Mouse (Mus musculus) frontal cortex, postnatal 14 days (tissue): ENCODE measurements around the gene Dnajc13.

Experiments used
- DNase-seq, 2 experiments: peaks; one replicate each; pipeline ENCODE4 v3.0.0; 2022; ENCODE audit warnings: low spot score in 2 of 2

Gene Dnajc13

DNA sequence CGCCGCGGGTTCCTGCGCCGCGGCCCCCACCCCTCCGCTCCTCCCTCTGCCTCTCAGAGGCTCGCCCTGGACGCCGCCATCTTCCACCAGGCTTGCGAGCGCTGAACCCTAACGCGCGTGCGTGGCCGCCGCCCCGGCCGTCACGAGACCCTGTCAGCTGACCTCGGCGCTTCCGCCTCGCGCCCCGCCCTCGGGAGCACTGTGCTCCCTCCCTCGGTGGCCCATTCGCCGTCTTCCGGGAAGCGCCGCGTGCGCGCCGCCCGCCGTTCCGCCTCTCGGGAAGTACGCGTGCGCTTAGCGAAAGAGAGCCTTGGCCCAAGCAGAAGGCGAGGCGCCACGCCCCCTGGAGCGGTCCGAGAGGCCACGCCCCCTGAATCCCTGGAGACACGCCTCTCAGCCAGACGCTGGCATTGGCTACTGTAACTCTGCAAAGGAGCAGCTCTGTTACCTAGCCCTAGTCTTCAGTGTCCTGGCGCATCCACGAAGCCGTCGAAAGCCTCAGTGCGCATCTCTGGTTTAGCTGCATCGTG, at the start of gene Dnajc13:
Gene Dnajc13, minus strand, starts transcription at position 108 of the 530 bp plus-strand sequence.
- peak; percentile 96 to 97 for DNase-seq

- DNase-seq, result peak; percentile 35 to 75
Measured at GRCm38 (mm10) chr9:104306734-104307133, 44.0 kb upstream of the Dnajc13 start.

GRCm38 (mm10) chr9:104305333-104306111, 42.8 kb upstream of the Dnajc13 start:
- no peak for DNase-seq

GRCm38 (mm10) chr9:104304800-104305199, 42.1 kb upstream of the Dnajc13 start:
- DNase-seq, result no peak

DNA sequence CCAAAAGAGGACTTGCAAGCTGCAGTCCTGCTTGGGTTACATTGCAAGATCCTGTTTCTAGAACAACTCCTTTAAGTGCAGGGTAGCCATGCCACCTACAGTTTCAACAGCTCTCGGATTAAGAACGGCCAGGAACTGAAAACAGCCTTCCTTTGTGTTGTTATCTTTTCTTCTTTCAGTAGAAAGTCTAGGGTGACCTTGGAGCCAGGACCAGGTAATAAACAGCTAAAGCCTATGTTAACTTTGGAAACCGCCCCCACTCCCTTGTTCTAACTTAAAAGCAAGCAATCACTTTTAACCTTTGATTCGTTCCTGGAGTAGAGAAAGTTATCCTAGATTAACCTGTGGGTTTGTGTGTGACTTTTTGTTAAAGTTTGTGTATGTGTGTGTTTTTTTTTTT, 41.6 kb upstream of the Dnajc13 start:
- no peak for DNase-seq

- DNase-seq, result no peak
Measured at GRCm38 (mm10) chr9:104300569-104300968, 37.8 kb upstream of the Dnajc13 start.

DNA sequence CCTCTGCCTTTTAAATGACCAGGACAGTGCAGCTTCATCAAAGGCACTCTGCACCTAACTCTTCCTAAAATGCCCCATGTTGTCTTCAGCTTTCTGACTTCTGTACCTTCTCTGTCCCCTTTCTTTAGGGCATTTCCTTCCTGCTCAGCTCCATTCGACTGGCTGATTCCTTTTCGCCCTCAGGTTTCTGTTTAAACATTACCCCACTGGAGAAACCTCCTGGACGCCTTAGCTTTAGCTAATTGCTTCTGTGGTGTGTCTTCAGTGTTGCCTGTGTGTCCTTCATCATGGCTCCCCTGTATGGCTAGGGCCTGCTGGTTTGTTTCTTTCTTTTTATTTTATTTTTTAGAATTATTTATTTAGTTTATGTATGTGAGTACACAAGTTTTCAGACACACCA, 34.3 kb upstream of the Dnajc13 start:
- DNase-seq, result no peak

DNA sequence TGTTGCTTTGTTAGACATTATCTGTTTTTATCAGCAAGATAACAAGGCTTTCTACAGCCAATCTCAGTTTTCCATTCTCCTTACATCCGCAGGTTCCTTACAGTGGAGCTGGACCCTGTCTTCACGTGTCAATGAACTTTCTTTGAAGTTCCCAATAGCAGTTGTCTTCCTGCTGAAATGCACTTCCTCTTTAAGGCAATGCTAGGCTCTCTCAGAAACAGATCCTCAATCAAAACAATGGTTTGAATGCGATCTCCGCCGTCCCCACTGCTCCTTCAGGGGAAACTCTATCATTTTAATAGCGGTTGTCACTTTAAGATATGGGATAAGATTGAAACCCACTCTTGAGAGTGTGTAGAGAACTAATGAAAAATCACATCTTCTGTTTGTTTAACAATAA, 22.2 kb upstream of the Dnajc13 start:
- DNase-seq, result no peak

DNA sequence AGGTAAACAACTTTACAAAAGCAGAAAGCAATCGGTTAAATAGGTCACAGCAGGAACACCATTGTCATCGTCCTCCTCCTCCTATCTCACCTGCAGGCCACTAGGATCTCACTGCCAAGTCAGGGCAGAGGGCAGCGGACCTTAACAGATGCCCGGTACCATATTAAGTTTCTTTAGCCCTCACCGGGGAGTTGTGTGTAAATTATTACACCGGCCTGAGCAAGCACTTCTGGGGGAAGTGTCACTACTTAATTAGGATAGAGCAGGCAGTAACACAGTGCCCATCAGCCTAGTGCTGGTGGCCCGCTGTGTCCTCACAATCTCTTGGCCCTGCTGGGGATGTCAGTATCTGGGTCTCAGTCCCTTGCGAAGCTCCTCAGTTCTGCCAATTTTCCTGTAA, 19.8 kb upstream of the Dnajc13 start:
- DNase-seq, result no peak

DNA sequence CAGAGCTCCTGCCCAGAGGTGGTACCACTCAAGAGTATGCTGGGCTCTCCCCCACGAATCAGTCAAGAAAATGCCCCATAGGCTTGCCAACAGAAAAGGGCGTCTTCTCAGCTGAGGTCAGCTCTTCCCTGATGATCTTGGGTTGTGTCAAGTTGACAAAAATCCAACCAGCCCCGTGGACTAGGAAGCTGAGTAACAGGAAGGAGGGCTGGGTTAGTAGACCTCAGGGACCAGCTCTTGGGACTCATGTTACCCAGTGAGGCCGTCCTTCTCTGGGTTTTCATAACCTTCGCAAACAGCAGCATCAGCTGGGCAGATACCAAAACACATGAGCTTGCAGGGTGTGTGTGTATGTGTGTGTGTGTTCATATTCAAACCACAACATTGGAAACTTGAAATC, 19.0 kb upstream of the Dnajc13 start:
- no peak for DNase-seq

DNA sequence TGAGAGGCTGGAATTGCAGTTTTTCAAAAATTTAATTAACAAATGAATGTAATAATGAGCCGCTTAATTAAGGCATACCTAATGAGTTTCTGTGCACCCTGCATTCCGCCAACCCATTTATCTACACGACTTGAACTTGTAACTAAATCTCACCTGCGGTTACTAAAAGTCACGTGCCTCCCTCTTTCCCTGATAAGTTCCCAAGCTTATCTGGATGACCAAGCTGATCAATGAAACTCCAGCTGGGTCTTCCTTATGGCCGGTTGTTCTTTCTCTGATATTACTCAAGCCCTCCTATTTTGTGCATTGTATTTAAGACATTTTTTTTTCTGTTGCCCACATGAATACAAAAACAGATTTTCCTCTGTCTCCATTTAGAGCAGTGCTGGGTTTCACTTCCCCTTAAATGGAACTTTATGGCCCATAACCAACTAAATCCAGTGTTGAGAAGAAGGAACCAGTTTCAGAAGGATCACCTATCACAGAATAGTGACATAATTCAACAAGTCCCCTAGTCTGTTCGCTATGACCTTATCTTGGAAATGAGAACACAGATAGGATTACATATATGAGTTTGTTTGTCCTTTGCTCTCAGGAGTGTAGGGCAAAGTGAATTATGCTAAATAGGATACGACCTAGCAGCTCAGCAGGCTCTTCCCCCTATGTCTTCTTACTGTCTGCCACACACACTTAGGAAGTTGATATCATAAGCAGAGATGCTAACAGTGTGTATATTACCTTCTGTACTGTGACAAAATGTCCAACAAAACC, 18.2 kb upstream of the Dnajc13 start:
- DNase-seq, result no peak

DNA sequence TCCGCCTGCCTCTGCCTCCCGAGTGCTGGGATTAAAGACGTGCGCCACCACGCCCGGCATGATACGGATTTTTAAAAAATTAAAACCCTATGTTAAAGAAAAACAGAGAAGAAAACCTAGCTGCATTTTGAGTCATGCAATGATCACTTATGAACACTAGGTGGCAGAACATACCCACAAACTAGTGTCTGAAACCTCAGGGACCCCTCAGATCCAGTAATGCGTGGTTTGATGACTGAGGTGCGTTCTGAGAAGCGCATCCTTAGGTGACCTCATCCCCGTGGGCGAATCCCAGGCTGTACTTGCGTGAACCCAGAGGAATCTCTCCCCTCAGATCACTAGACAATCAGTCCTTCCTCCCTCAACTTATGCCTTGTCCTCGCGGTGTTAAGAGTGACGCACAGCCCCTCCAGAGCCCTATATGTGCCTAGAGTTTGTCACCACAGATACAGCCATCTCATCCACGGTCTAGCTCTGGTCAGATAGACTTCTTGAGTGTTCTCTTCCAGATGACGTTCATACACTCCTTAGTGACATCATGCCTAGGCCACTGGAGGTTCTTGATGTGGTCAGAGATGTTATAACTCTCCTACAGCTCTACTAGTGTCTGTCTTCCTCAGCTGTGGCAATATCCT, 14.9 kb upstream of the Dnajc13 start:
- DNase-seq, result peak; percentile 26 to 39

- DNase-seq, result no peak
Measured at GRCm38 (mm10) chr9:104275084-104275785, 12.5 kb upstream of the Dnajc13 start.

- no peak for DNase-seq
Measured at GRCm38 (mm10) chr9:104272057-104272456, 9.3 kb upstream of the Dnajc13 start.

DNA sequence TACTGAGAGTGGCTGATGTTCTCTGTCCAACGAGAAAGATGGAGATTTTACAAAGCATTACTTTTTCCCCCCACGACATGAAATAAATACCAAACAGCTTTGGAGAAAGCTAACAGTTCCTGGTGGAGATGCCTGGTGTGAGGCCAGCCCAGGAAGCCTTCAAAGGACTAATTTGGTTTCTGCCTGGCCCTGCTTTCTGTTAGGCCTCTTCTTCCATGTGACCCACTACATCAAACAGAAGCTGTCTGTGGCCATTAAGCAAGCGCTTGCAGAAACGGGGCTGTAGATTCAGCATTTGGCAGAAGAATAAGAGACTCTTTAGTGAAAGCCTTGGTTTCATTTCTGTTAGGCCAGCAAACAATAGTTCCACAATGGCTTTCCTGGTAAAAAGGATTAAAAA, 8.9 kb upstream of the Dnajc13 start:
- no peak for DNase-seq

DNA sequence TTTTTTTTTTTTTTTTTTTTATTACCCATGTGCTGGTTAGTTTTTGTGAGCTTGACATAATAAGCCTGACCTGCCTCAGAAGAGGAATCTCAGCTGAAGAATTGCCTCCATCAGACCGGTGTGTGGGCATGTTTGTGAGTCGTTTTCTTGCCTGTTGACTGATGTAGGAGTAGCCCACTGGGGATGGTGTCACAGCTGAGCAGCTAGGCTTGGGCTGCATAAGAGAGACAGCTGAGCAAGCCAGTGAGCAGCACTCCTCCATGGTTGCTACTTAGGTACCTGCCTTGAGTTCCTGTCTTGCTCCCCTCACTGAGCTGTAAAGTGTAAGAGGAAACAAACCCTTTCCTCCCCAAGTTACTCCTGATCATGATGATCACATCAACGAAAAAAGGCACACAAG, 7.2 kb upstream of the Dnajc13 start:
- no peak for DNase-seq

GRCm38 (mm10) chr9:104269349-104269871, 6.7 kb upstream of the Dnajc13 start:
- no peak for DNase-seq

GRCm38 (mm10) chr9:104264567-104264966, 1.8 kb upstream of the Dnajc13 start:
- DNase-seq, result no peak

DNA sequence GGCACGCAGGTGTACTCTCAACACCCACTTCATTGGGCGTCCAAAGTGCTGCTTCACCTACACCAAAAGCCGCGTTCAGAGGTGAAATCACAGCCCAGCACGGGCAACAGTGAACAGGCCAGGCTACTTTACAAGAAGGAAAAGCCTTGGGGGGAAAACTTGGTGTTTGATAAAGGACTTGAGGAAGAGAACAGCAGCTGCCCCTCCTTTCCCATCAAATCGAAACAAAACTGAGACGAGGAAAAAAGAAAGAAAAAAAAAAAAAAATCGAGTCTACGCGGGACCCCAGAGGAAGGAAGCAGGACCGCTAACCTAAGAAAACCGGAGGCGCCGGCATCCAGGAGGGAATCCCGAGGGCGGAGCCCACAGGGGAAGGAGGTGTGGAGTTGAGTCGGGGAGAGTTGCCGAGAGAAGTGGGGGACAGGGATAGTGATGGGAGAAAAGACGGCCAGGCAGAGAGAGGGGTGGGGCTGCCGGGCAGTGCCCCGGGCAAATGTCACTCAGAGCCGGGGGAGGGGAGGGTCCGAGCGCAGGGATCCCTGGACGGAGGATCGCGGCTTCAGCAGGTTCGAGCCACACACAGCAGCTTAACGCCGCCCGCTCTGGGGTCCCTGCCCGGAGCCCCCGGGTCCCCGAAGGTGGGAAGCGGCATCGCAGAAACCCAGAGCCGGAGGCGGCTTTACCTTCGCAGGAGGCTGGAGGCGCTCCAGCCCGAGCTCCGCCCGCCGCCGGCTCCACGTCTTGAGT, 541 bp downstream of the Dnajc13 start:
- no peak for DNase-seq

- DNase-seq, result no peak
Measured at GRCm38 (mm10) chr9:104260306-104260705, 2.4 kb downstream of the Dnajc13 start.

DNA sequence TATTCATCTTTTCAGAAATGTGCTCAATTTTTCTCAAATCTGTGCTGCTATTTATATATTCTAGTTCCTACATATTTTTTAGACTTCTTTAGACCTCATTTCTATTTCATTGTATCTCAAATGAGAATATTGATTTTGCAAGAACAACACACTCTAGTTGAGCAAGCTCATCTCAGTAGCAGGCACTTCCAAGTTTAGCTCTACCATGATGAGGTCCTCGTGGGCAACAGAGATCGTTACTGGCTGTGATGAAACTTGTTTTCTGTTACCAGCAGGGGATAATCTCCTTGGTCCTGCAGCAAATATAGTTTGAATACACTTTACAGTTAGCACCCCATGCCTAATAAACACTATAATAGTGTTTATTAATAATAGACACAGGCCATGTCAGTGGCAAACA, 6.6 kb downstream of the Dnajc13 start:
- DNase-seq, result no peak
